Mouse (Mus musculus): Measurements from ENCODE around the gene Sgpp1. TPM values are rescaled to one million over a fixed set of nuclear protein-coding genes. Genes with fewer than 3 reads are reported as not detected.

The Sgpp1 gene
- polyA plus RNA-seq, 1 experiment from 2014 or later: 11.1 TPM

DNA sequence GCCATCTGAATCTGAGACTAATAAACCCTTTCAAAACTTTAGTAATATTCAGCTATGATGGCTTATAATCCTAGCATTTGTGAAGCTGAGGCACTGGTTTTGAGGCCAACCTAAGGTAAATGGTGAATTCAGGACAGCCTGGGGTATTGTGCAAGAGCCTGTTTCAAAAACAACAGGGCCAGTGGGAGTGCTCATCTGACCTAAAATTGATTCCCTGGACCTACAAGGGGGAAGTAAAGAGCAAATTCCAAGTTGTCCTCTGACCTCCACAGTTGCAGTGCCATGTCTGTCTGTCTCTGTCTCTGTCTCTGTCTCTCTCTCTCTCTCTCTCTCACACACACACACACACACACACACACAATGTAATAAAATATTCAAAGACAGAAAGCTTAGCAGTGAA, 68.6 kb downstream of the Sgpp1 start:
- H3K4me2 ChIP-seq: no peak overlapping the region
- peaks cover 48% of the 10 kb centered on the region for H3K4me1 ChIP-seq (replicated peaks)
- DNase-seq (no peak), ATAC-seq (ENCODE audit: low read depth) (no peak)
- H3K27ac ChIP-seq: peak overlapping the region; percentile 47; the same call in 1 of the 2 replicates
- 0 out of 2 replicates have a peak overlapping the region, but pooled peaks have one; percentile 36 for H3K9ac ChIP-seq
- H3K4me3 ChIP-seq (replicated peaks): no peak overlapping the region
- H3K36me3 ChIP-seq: no peaks in the 10 kb centered on the region
- no peaks in the 10 kb centered on the region for H3K27me3 ChIP-seq
- H3K9me3 ChIP-seq (replicated peaks): no peaks in the 10 kb centered on the region

DNA sequence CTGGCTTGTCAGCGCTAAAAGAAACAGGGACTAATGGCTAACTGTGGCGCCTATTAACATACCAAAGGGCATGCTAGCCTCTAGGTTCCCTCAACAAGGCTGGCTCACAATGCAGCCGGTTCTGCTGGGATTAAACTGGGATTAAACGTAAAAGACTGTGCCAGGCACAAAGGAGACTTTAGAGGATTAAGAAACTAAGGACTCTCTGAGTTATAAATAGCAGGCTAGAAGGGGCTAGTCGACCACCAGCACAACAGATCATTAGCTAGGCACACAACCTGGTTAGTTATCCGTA, 71.1 kb downstream of the Sgpp1 start:
- Histone ChIP-seq H3K4me1 (replicated peaks) (peaks cover 31% of the 10 kb centered on the region), H3K27me3 (no peaks in the 10 kb centered on the region), H3K9me3 (replicated peaks) (no peaks in the 10 kb centered on the region), H3K4me2 (no peak overlapping the region), H3K4me3 (replicated peaks) (no peak overlapping the region), H3K27ac (no peak overlapping the region), H3K36me3 (no peaks in the 10 kb centered on the region), H3K9ac (no peak overlapping the region)
- ATAC-seq (ENCODE audit: low read depth) (no peak), DNase-seq (no peak)
- 69% methylated on average over 6 of the region's 6 CpGs for WGBS (ENCODE audit: insufficient replicate concordance)

Other genes starting within 250 kb of the Sgpp1 start
- 5.3 and 5.7 TPM in 2 replicates for gene Ppp2r5e, start 139.5 kb downstream of the Sgpp1 start, polyA plus RNA-seq (2015; fragmentation: Nextera tagmentation; extraction: Ambion mirVana)
- gene Wdr89, start 66.2 kb downstream of the Sgpp1 start, polyA plus RNA-seq (2015; fragmentation: Nextera tagmentation; extraction: Ambion mirVana): 7.9 and 8.3 TPM in 2 replicates
- 4.9 and 5.1 TPM in 2 replicates for gene Syne2, start 82.4 kb upstream of the Sgpp1 start, polyA plus RNA-seq (2015; fragmentation: Nextera tagmentation; extraction: Ambion mirVana)

Data from liver, embryonic 13.5 days (tissue).